Mouse (Mus musculus): ENCODE measurements around the gene Rassf2. TPM values are rescaled to one million over a fixed set of nuclear protein-coding genes. Genes with fewer than 3 reads are reported as not detected.

Rassf2 gene
- total and polyA plus RNA-seq, 2 experiments from 2014 or later = 19.0 to 39.8 TPM

GRCm38 (mm10) chr2:131953711-131954110 is 76.3 kb downstream of the Rassf2 start:
- DNase-seq (ENCODE audit: low spot score) (no peak), ATAC-seq (no peak)
- Histone ChIP-seq H3K4me2 (ENCODE audit: low read depth, low read length) (peak overlapping the region; percentile 51; the same call in 1 of the 2 replicates), H3K4me1 (ENCODE audit: insufficient read depth, low read length) (peaks cover 13% of the 10 kb centered on the region; the same call in 1 of the 2 replicates), H3K9me3 (ENCODE audit: low read length) (no peaks in the 10 kb centered on the region), H3K4me3 (ENCODE audit: low read length) (no peak overlapping the region), H3K27ac (no peak overlapping the region), H3K27me3 (ENCODE audit: insufficient read depth, low read length) (no peaks in the 10 kb centered on the region), H3K36me3 (ENCODE audit: insufficient read depth, low read length) (no peaks in the 10 kb centered on the region), H3K9ac (replicated peaks; ENCODE audit: low read length) (no peak overlapping the region)
- 93% methylated on average over 4 of the region's 4 CpGs for WGBS
- no peak for TF ChIP-seq CTCF (IDR thresholded peaks at IDR 0.05; ENCODE audit: low read depth)

GRCm38 (mm10) chr2:131952961-131953538 is 77.0 kb downstream of the Rassf2 start:
- Histone ChIP-seq H3K36me3 (ENCODE audit: insufficient read depth, low read length) (no peaks in the 10 kb centered on the region), H3K9me3 (ENCODE audit: low read length) (no peaks in the 10 kb centered on the region), H3K4me3 (ENCODE audit: low read length) (peak overlapping the region; percentile 23), H3K9ac (replicated peaks; ENCODE audit: low read length) (no peak overlapping the region), H3K27me3 (ENCODE audit: insufficient read depth, low read length) (no peaks in the 10 kb centered on the region), H3K27ac (no peak overlapping the region), H3K4me2 (ENCODE audit: low read depth, low read length) (peak overlapping the region; percentile 51), H3K4me1 (ENCODE audit: insufficient read depth, low read length) (peaks cover 13% of the 10 kb centered on the region; the same call in 1 of the 2 replicates)
- ATAC-seq (no peak), DNase-seq (ENCODE audit: low spot score) (no peak)
- TF ChIP-seq CTCF (IDR thresholded peaks at IDR 0.05; ENCODE audit: low read depth) = no peak
- 15% methylated on average over 29 of the region's 29 CpGs for WGBS

- Histone ChIP-seq H3K36me3 (ENCODE audit: insufficient read depth, low read length) (no peaks in the 10 kb centered on the region), H3K4me2 (ENCODE audit: low read depth, low read length) (peak overlapping the region; percentile 51), H3K27me3 (ENCODE audit: insufficient read depth, low read length) (no peaks in the 10 kb centered on the region), H3K27ac (no peak overlapping the region), H3K4me1 (ENCODE audit: insufficient read depth, low read length) (peaks cover 13% of the 10 kb centered on the region; the same call in 1 of the 2 replicates), H3K4me3 (ENCODE audit: low read length) (no peak overlapping the region), H3K9me3 (ENCODE audit: low read length) (no peaks in the 10 kb centered on the region), H3K9ac (replicated peaks; ENCODE audit: low read length) (no peak overlapping the region)
- TF ChIP-seq CTCF (IDR thresholded peaks at IDR 0.05; ENCODE audit: low read depth) = no peak
- DNase-seq (ENCODE audit: low spot score) = peak; percentile 35
- no peak for ATAC-seq
- 31% methylated on average over 2 of the region's 2 CpGs for WGBS
Measured at GRCm38 (mm10) chr2:131952456-131952855, 77.6 kb downstream of the Rassf2 start.

GRCm38 (mm10) chr2:131950598-131951095 is 79.4 kb downstream of the Rassf2 start, which contains the start of gene Prnd:
TSS of gene Prnd (plus strand) at chr2:131950861.
- H3K27ac ChIP-seq = no peak within 1 kb of the TSS
- TF ChIP-seq CTCF (IDR thresholded peaks at IDR 0.05; ENCODE audit: low read depth) = no peak
- no peaks in the 10 kb centered on the region for H3K36me3 ChIP-seq (ENCODE audit: insufficient read depth, low read length)
- H3K4me3 ChIP-seq (ENCODE audit: low read length) = no peak within 1 kb of the TSS
- no peak within 1 kb of the TSS for H3K9ac ChIP-seq (replicated peaks; ENCODE audit: low read length)
- ATAC-seq (no peak), DNase-seq (ENCODE audit: low spot score) (no peak)
- no peaks in the 10 kb centered on the region for H3K9me3 ChIP-seq (ENCODE audit: low read length)
- no peak within 1 kb of the TSS for H3K4me2 ChIP-seq (ENCODE audit: low read depth, low read length)
- peaks cover 13% of the 10 kb centered on the region; the same call in 1 of the 2 replicates for H3K4me1 ChIP-seq (ENCODE audit: insufficient read depth, low read length)
- H3K27me3 ChIP-seq (ENCODE audit: insufficient read depth, low read length) = no peaks in the 10 kb centered on the region
- 28% methylated on average over 11 of the region's 11 CpGs for WGBS

GRCm38 (mm10) chr2:131949767-131950597 is 80.1 kb downstream of the Rassf2 start:
- WGBS = 46% methylated on average over 9 of the region's 9 CpGs
- Histone ChIP-seq H3K4me3 (ENCODE audit: low read length) (no peak overlapping the region), H3K27me3 (ENCODE audit: insufficient read depth, low read length) (no peaks in the 10 kb centered on the region), H3K4me2 (ENCODE audit: low read depth, low read length) (no peak overlapping the region), H3K4me1 (ENCODE audit: insufficient read depth, low read length) (peaks cover 10% of the 10 kb centered on the region; the same call in 1 of the 2 replicates), H3K9ac (replicated peaks; ENCODE audit: low read length) (no peak overlapping the region), H3K36me3 (ENCODE audit: insufficient read depth, low read length) (no peaks in the 10 kb centered on the region), H3K9me3 (ENCODE audit: low read length) (no peaks in the 10 kb centered on the region), H3K27ac (no peak overlapping the region)
- ATAC-seq (peak; percentile 37; the same call in 1 of the 2 replicates), DNase-seq (ENCODE audit: low spot score) (peak; percentile 82)
- TF ChIP-seq CTCF (IDR thresholded peaks at IDR 0.05; ENCODE audit: low read depth) = peak; percentile 83

- H3K27ac ChIP-seq = no peak overlapping the region
- peaks cover 7% of the 10 kb centered on the region; the same call in 1 of the 2 replicates for H3K4me1 ChIP-seq (ENCODE audit: insufficient read depth, low read length)
- H3K27me3 ChIP-seq (ENCODE audit: insufficient read depth, low read length) = no peaks in the 10 kb centered on the region
- DNase-seq (ENCODE audit: low spot score) (no peak), ATAC-seq (no peak)
- no peak for TF ChIP-seq CTCF (IDR thresholded peaks at IDR 0.05; ENCODE audit: low read depth)
- no peak overlapping the region for H3K4me3 ChIP-seq (ENCODE audit: low read length)
- 78% methylated on average over 11 of the region's 11 CpGs for WGBS
- H3K36me3 ChIP-seq (ENCODE audit: insufficient read depth, low read length) = no peaks in the 10 kb centered on the region
- no peak overlapping the region for H3K9ac ChIP-seq (replicated peaks; ENCODE audit: low read length)
- no peaks in the 10 kb centered on the region for H3K9me3 ChIP-seq (ENCODE audit: low read length)
- H3K4me2 ChIP-seq (ENCODE audit: low read depth, low read length) = no peak overlapping the region
Measured at GRCm38 (mm10) chr2:131948916-131949639, 81.0 kb downstream of the Rassf2 start.

Data from hindbrain, postnatal 0 days (tissue).